Mouse (Mus musculus): ENCODE data around the gene Tmem143.

- TF ChIP-seq POLR2A (IDR thresholded peaks at IDR 0.05; ENCODE audit: borderline replicate concordance, low read depth, low read length) (no peak), CTCF (IDR thresholded peaks at IDR 0.05; ENCODE audit: low read depth, low read length) (no peak)
These were observed 11.6 kb downstream of the Tmem143 start for GRCm38 (mm10) chr7:45908384-45908783.

Measured in bone marrow macrophage, adult 2 months (primary cell).